Mouse (Mus musculus) ovary, postnatal 36 days (tissue): Measurements from ENCODE around the gene CN725425.

Source experiments
- DNase-seq: peaks from one replicate; pipeline ENCODE4 v3.0.0; 2022; ENCODE audit warnings: low spot score, mixed read lengths

CN725425 gene

GRCm38 (mm10) chr15:91199256-91199905 lies at the start of gene CN725425:
Gene CN725425, plus strand, starts transcription at chr15:91199494.
- DNase-seq = no peak

GRCm38 (mm10) chr15:91152592-91152991 lies 46.7 kb upstream of the CN725425 start:
- no peak for DNase-seq

GRCm38 (mm10) chr15:91153311-91153710 lies 46.0 kb upstream of the CN725425 start:
- no peak for DNase-seq

- DNase-seq = no peak
These were observed 38.1 kb upstream of the CN725425 start for GRCm38 (mm10) chr15:91161153-91161552.

- no peak for DNase-seq
These were observed 35.8 kb upstream of the CN725425 start for GRCm38 (mm10) chr15:91163454-91163853.

GRCm38 (mm10) chr15:91165021-91165420 lies 34.3 kb upstream of the CN725425 start:
- DNase-seq = peak; percentile 14

- DNase-seq = no peak
These were observed 31.3 kb upstream of the CN725425 start for GRCm38 (mm10) chr15:91167850-91168562.

GRCm38 (mm10) chr15:91170602-91171328 lies 28.5 kb upstream of the CN725425 start:
- no peak for DNase-seq

GRCm38 (mm10) chr15:91171332-91171731 lies 28.0 kb upstream of the CN725425 start:
- DNase-seq = no peak

- no peak for DNase-seq
These were observed 27.1 kb upstream of the CN725425 start for GRCm38 (mm10) chr15:91172193-91172592.

- no peak for DNase-seq
These were observed 20.5 kb upstream of the CN725425 start for GRCm38 (mm10) chr15:91178656-91179314.

GRCm38 (mm10) chr15:91179911-91180622 lies 19.2 kb upstream of the CN725425 start:
- no peak for DNase-seq

- DNase-seq = no peak
These were observed 12.9 kb upstream of the CN725425 start for GRCm38 (mm10) chr15:91186358-91186757.

GRCm38 (mm10) chr15:91190026-91190425 lies 9.3 kb upstream of the CN725425 start:
- DNase-seq = no peak

GRCm38 (mm10) chr15:91190519-91191207 lies 8.6 kb upstream of the CN725425 start:
- DNase-seq = no peak

- DNase-seq = peak; percentile 80
These were observed 7.7 kb upstream of the CN725425 start, which contains the start of gene Abcd2 for GRCm38 (mm10) chr15:91191412-91192222. Gene Abcd2, minus strand, starts transcription at chr15:91191799.

- no peak for DNase-seq
These were observed 7.1 kb upstream of the CN725425 start for GRCm38 (mm10) chr15:91192223-91192598.

GRCm38 (mm10) chr15:91200833-91201232 lies 1.5 kb downstream of the CN725425 start:
- no peak for DNase-seq

GRCm38 (mm10) chr15:91202486-91202885 lies 3.2 kb downstream of the CN725425 start:
- DNase-seq = no peak

- DNase-seq = no peak
These were observed 4.2 kb downstream of the CN725425 start for GRCm38 (mm10) chr15:91203521-91203920.
